Mouse (Mus musculus): Measurements from ENCODE around the gene Eid3. TPM values are rescaled to one million over a fixed set of nuclear protein-coding genes. Genes with fewer than 3 reads are reported as not detected.
A peak's percentile ranks its signal among the peaks of the same experiment; 100 is the strongest.

Eid3 gene
- total RNA-seq, 1 experiment, result 8.9 TPM

- in situ Hi-C loops (cut with MboI; ENCODE audit: low sequenced_read_pairs in 2 of 2, unreplicated experiment in 2 of 2), result loop anchor here in 1 of 2 experiments (25.0 kb wide), 2 partner anchors 278 to 603 kb away; no protein-coding TSS in a partner anchor
- H3K9ac ChIP-seq (ENCODE audit: insufficient read depth, low read depth, low read length, poor library complexity, severe bottlenecking), result no peak overlapping the region
- DNase-seq (ENCODE audit: low read depth, low spot score), result peak; percentile 59
- H3K4me1 ChIP-seq (ENCODE audit: control insufficient read depth in 2 of 2, insufficient read depth in 2 of 2, low read length in 2 of 2, poor library complexity in 1 of 2), result no peaks in the 10 kb centered on the region
- H3K36me3 ChIP-seq (ENCODE audit: control insufficient read depth, insufficient read depth, low read length, poor library complexity, severe bottlenecking), result no peaks in the 10 kb centered on the region
- TF ChIP-seq ZC3H11A (IDR thresholded peaks at IDR 0.05; ENCODE audit: borderline replicate concordance, low read depth, low read length) (peak; percentile 54; the same call in 1 of the 2 replicates), MAFK (IDR thresholded peaks at IDR 0.05; ENCODE audit: insufficient read depth, low read depth, low read length) (no peak)
- H3K27ac ChIP-seq (ENCODE audit: insufficient read depth, low read depth, low read length, poor library complexity, severe bottlenecking), result no peak overlapping the region
- no peak overlapping the region for H3K4me3 ChIP-seq (ENCODE audit: insufficient read depth in 1 of 2, low read depth in 1 of 2, low read length in 2 of 2, poor library complexity in 1 of 2, severe bottlenecking in 1 of 2)
- H3K9me3 ChIP-seq (ENCODE audit: control insufficient read depth, insufficient read depth, low read depth, low read length), result no peaks in the 10 kb centered on the region
Measured at GRCm38 (mm10) chr10:82909382-82909781, 43.0 kb downstream of the Eid3 start.

- no peaks in the 10 kb centered on the region for H3K36me3 ChIP-seq (ENCODE audit: control insufficient read depth, insufficient read depth, low read length, poor library complexity, severe bottlenecking)
- H3K4me3 ChIP-seq (ENCODE audit: insufficient read depth in 1 of 2, low read depth in 1 of 2, low read length in 2 of 2, poor library complexity in 1 of 2, severe bottlenecking in 1 of 2), result no peak overlapping the region
- TF ChIP-seq ZC3H11A (IDR thresholded peaks at IDR 0.05; ENCODE audit: borderline replicate concordance, low read depth, low read length) (no peak), HCFC1 (IDR thresholded peaks at IDR 0.05; ENCODE audit: borderline replicate concordance, insufficient read depth, low read length) (no peak), ZNF384 (IDR thresholded peaks at IDR 0.05; ENCODE audit: low read depth, low read length) (no peak), CHD2 (IDR thresholded peaks at IDR 0.05; ENCODE audit: low read depth, low read length) (no peak), MAFK (IDR thresholded peaks at IDR 0.05; ENCODE audit: insufficient read depth, low read depth, low read length) (no peak)
- no peak overlapping the region for H3K27ac ChIP-seq (ENCODE audit: insufficient read depth, low read depth, low read length, poor library complexity, severe bottlenecking)
- no peaks in the 10 kb centered on the region for H3K9me3 ChIP-seq (ENCODE audit: control insufficient read depth, insufficient read depth, low read depth, low read length)
- H3K9ac ChIP-seq (ENCODE audit: insufficient read depth, low read depth, low read length, poor library complexity, severe bottlenecking), result no peak overlapping the region
- DNase-seq (ENCODE audit: low read depth, low spot score), result no peak
- H3K4me1 ChIP-seq (ENCODE audit: control insufficient read depth in 2 of 2, insufficient read depth in 2 of 2, low read length in 2 of 2, poor library complexity in 1 of 2), result no peaks in the 10 kb centered on the region
- in situ Hi-C loops (cut with MboI; ENCODE audit: low sequenced_read_pairs in 2 of 2, unreplicated experiment in 2 of 2), result loop anchor here in 1 of 2 experiments (25.0 kb wide), 2 partner anchors 277 to 602 kb away; no protein-coding TSS in a partner anchor
Measured at GRCm38 (mm10) chr10:82910198-82910597, 43.8 kb downstream of the Eid3 start.

GRCm38 (mm10) chr10:82913238-82913637, 46.8 kb downstream of the Eid3 start:
- Histone ChIP-seq H3K9me3 (ENCODE audit: control insufficient read depth, insufficient read depth, low read depth, low read length) (no peaks in the 10 kb centered on the region), H3K36me3 (ENCODE audit: control insufficient read depth, insufficient read depth, low read length, poor library complexity, severe bottlenecking) (no peaks in the 10 kb centered on the region), H3K4me3 (ENCODE audit: insufficient read depth in 1 of 2, low read depth in 1 of 2, low read length in 2 of 2, poor library complexity in 1 of 2, severe bottlenecking in 1 of 2) (no peak overlapping the region), H3K9ac (ENCODE audit: insufficient read depth, low read depth, low read length, poor library complexity, severe bottlenecking) (no peak overlapping the region), H3K4me1 (ENCODE audit: control insufficient read depth in 2 of 2, insufficient read depth in 2 of 2, low read length in 2 of 2, poor library complexity in 1 of 2) (no peaks in the 10 kb centered on the region), H3K27ac (ENCODE audit: insufficient read depth, low read depth, low read length, poor library complexity, severe bottlenecking) (no peak overlapping the region)
- TF ChIP-seq ZNF384 (IDR thresholded peaks at IDR 0.05; ENCODE audit: low read depth, low read length) (no peak), MAFK (IDR thresholded peaks at IDR 0.05; ENCODE audit: insufficient read depth, low read depth, low read length) (no peak), CHD2 (IDR thresholded peaks at IDR 0.05; ENCODE audit: low read depth, low read length) (no peak), ZC3H11A (IDR thresholded peaks at IDR 0.05; ENCODE audit: borderline replicate concordance, low read depth, low read length) (no peak), HCFC1 (IDR thresholded peaks at IDR 0.05; ENCODE audit: borderline replicate concordance, insufficient read depth, low read length) (no peak)
- DNase-seq (ENCODE audit: low read depth, low spot score), result no peak
- in situ Hi-C loops (cut with MboI; ENCODE audit: low sequenced_read_pairs in 2 of 2, unreplicated experiment in 2 of 2), result loop anchor here in 1 of 2 experiments (25.0 kb wide), 2 partner anchors 274 to 599 kb away; no protein-coding TSS in a partner anchor

- no peaks in the 10 kb centered on the region for H3K36me3 ChIP-seq (ENCODE audit: control insufficient read depth, insufficient read depth, low read length, poor library complexity, severe bottlenecking)
- TF ChIP-seq ZC3H11A (IDR thresholded peaks at IDR 0.05; ENCODE audit: borderline replicate concordance, low read depth, low read length) (no peak), HCFC1 (IDR thresholded peaks at IDR 0.05; ENCODE audit: borderline replicate concordance, insufficient read depth, low read length) (no peak), CHD2 (IDR thresholded peaks at IDR 0.05; ENCODE audit: low read depth, low read length) (no peak)
- no peaks in the 10 kb centered on the region for H3K9me3 ChIP-seq (ENCODE audit: control insufficient read depth, insufficient read depth, low read depth, low read length)
- no peak overlapping the region for H3K27ac ChIP-seq (ENCODE audit: insufficient read depth, low read depth, low read length, poor library complexity, severe bottlenecking)
- H3K4me3 ChIP-seq (ENCODE audit: insufficient read depth in 1 of 2, low read depth in 1 of 2, low read length in 2 of 2, poor library complexity in 1 of 2, severe bottlenecking in 1 of 2), result no peak overlapping the region
- no peak for DNase-seq (ENCODE audit: low read depth, low spot score)
- H3K9ac ChIP-seq (ENCODE audit: insufficient read depth, low read depth, low read length, poor library complexity, severe bottlenecking), result no peak overlapping the region
- no peaks in the 10 kb centered on the region for H3K4me1 ChIP-seq (ENCODE audit: control insufficient read depth in 2 of 2, insufficient read depth in 2 of 2, low read length in 2 of 2, poor library complexity in 1 of 2)
- in situ Hi-C loops (cut with MboI; ENCODE audit: low sequenced_read_pairs in 2 of 2, unreplicated experiment in 2 of 2), result loop anchor here in 1 of 2 experiments (25.0 kb wide), 2 partner anchors 274 to 599 kb away; no protein-coding TSS in a partner anchor
Measured at GRCm38 (mm10) chr10:82913772-82914171, 47.3 kb downstream of the Eid3 start.

Other genes starting within 250 kb of the Eid3 start
- 21.1 and 27.0 TPM in 2 replicates for gene 1190007I07Rik, start 243.4 kb upstream of the Eid3 start, total RNA-seq (2012; rRNA removed)
- 27.6 and 28.7 TPM in 2 replicates for gene Tdg, start 236.8 kb upstream of the Eid3 start, total RNA-seq (2012; rRNA removed)
- gene Glt8d2, start 176.0 kb upstream of the Eid3 start, total RNA-seq (2012; rRNA removed), result 0.48 and 0.62 TPM in 2 replicates
- 4.2 and 8.1 TPM in 2 replicates for gene Hcfc2, start 170.5 kb upstream of the Eid3 start, total RNA-seq (2012; rRNA removed)
- gene Nfyb, start 102.5 kb upstream of the Eid3 start, total RNA-seq (2012; rRNA removed), result 46.9 and 47.7 TPM in 2 replicates
- 107 and 167 TPM in 2 replicates for gene Txnrd1, start 32.7 kb upstream of the Eid3 start, total RNA-seq (2012; rRNA removed)
- gene Chst11, start 118.9 kb downstream of the Eid3 start, total RNA-seq (2012; rRNA removed), result 4.2 and 8.6 TPM in 2 replicates